Mouse (Mus musculus) limb, embryonic 13.5 days (tissue): Measurements from ENCODE around the gene Pnpla3. TPM values are rescaled to one million over a fixed set of nuclear protein-coding genes. Genes with fewer than 3 reads are reported as not detected.

Experiments used
- ATAC-seq: fragments of 200-750 bp; cut with Nextera tagmentation; 2 replicates; pipeline ENCODE4 v1.8.0; 2017; ENCODE audit warnings: low read depth, moderate number of reproducible peaks, moderate TSS enrichment; ENCODE audit not compliant: low FRiP score
- H3K27ac ChIP-seq: fragments of 300-500 bp; sonication (generic); 2 replicates; pipeline ENCODE4 v1.5.1; 2015; ENCODE audit warnings: inconsistent platforms, mild to moderate bottlenecking, moderate library complexity
- H3K27me3 ChIP-seq: fragments of 300-500 bp; sonication (generic); 2 replicates; pipeline ENCODE4 v1.6.1; 2015; ENCODE audit warnings: mild to moderate bottlenecking, inconsistent platforms
- H3K36me3 ChIP-seq: fragments of 300-500 bp; sonication (generic); 2 replicates; pipeline ENCODE4 v1.6.1; 2015; ENCODE audit warnings: inconsistent platforms, mild to moderate bottlenecking, moderate library complexity
- H3K4me1 ChIP-seq: fragments of 300-500 bp; sonication (generic); 2 replicates; pipeline ENCODE4 v1.6.1; 2015; ENCODE audit warnings: inconsistent platforms
- H3K4me2 ChIP-seq: fragments of 300-500 bp; sonication (generic); replicated peaks from 2 replicates; pipeline ENCODE4 v1.6.1; 2015; ENCODE audit warnings: inconsistent platforms, mild to moderate bottlenecking, moderate library complexity
- H3K4me3 ChIP-seq: fragments of 300-500 bp; sonication (generic); 2 replicates; pipeline ENCODE4 v1.5.1; 2015; ENCODE audit warnings: moderate library complexity, mild to moderate bottlenecking, inconsistent platforms
- H3K9ac ChIP-seq: fragments of 300-500 bp; sonication (generic); 2 replicates; pipeline ENCODE4 v1.6.1; 2015; ENCODE audit warnings: mild to moderate bottlenecking, inconsistent platforms
- H3K9me3 ChIP-seq: fragments of 300-500 bp; sonication (generic); 2 replicates; pipeline ENCODE4 v1.6.1; 2016; ENCODE audit warnings: inconsistent platforms
- WGBS: fragments of 180-500 bp; shearing (Covaris S2); methylation state at CpG from one replicate; pipeline ENCODE4 v1.1.7; 2015; 5-methylcytosine and 5-hydroxymethylcytosine counted together
- polyA plus RNA-seq: library from polyadenylated mRNA; unstranded; fragments of >200 nt; fragmentation: Nextera tagmentation; extraction: Ambion mirVana; gene quantifications from 2 replicates; pipeline ENCODE4 v1.2.1, GENCODE M21; 2015

The Pnpla3 gene
- polyA plus RNA-seq, 1 experiment from 2014 or later = 0.59 TPM

DNA sequence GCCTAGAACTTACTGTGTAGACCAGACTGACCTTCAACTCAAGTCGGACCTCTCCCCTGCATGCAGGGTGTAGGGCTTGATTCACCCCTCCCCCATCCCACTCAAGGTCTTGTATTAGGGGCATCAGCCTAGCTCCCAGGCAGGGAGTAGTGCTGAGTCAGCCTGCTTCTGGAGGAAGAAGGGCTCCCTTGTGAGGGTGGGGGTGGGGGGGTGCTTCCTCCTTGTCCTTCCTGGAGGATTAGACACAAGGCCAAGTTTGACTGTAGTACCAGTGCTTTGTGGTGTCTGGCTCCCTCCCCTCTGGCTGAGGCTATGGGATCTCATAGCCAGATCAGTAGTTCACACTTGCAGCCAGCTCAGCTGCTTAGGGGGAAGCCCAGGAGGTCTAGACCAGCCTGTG, 16.3 kb downstream of the Pnpla3 start:
- ATAC-seq = no peak; the same call in 1 of the 2 replicates
- Histone ChIP-seq H3K4me3 (no peak overlapping the region), H3K9ac (no peak overlapping the region), H3K27ac (no peak overlapping the region), H3K4me2 (no peak overlapping the region), H3K4me1 (peaks cover 21% of the 10 kb centered on the region), H3K9me3 (no peaks in the 10 kb centered on the region), H3K36me3 (no peaks in the 10 kb centered on the region), H3K27me3 (peaks cover 4% of the 10 kb centered on the region; the same call in 1 of the 2 replicates)
- WGBS = 35% methylated on average over 1 of the region's 1 CpGs

DNA sequence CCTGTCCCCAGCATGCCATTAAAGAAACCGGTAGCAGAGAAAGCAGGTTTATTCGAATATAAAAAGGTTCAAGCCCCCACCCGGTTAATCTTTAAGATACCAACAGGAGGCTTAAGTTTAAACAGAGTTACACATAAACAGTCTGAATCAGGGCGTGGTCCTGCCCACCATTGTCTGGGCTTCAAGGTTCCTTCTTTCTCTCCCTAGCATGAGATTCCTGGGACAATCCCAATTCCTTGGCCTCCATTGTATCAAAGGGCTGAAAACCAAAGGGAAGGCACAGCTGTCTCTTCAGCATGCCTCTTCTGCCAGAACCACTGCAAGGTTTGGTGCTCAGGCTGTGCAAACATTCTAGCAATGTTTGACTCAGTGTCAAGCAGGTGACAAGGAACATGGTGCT, 18.6 kb downstream of the Pnpla3 start:
- no peak overlapping the region for H3K9ac ChIP-seq
- WGBS = 66% methylated on average over 4 of the region's 4 CpGs
- no peaks in the 10 kb centered on the region for H3K9me3 ChIP-seq
- H3K4me1 ChIP-seq = peaks cover 21% of the 10 kb centered on the region
- no peak overlapping the region for H3K27ac ChIP-seq
- no peak overlapping the region for H3K4me2 ChIP-seq
- no peak for ATAC-seq
- H3K36me3 ChIP-seq = no peaks in the 10 kb centered on the region
- H3K4me3 ChIP-seq = no peak overlapping the region
- no peaks in the 10 kb centered on the region for H3K27me3 ChIP-seq

DNA sequence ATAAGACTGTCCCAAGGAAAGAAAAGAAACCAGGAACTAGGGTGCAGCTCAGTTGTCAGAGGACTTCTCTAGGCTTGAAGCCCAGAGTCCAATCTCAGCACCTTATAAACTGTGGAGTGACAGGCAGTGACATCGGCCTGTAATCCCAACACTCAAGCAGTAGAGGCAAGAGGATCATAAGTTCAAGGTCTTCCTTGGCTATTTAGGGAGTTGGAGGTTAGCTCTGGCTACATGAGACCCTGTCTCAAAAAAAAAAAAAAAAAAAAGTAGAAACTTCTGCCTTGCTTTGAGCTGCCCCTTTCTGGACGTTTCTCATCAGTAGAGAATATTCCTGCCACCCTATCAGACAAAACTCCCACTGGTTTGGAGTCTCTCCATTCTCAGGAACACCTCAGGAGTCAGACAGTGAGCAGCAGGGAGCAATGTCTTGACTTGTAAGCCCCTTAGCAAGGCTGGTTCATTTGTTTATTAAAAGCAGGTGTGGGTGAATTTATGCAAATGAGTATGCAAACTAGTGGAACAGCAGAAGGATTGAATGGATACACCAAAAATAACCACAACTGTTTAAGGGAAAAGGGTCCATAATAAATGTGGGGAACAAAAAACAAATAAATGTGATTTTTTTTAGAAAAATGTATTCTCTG, 21.4 kb downstream of the Pnpla3 start:
- 53% methylated on average over 2 of the region's 2 CpGs for WGBS
- H3K9me3 ChIP-seq = no peaks in the 10 kb centered on the region
- H3K4me3 ChIP-seq = no peak overlapping the region
- no peak overlapping the region for H3K9ac ChIP-seq
- peaks cover 14% of the 10 kb centered on the region for H3K4me1 ChIP-seq
- H3K4me2 ChIP-seq = no peak overlapping the region
- no peaks in the 10 kb centered on the region for H3K27me3 ChIP-seq
- H3K36me3 ChIP-seq = no peaks in the 10 kb centered on the region
- ATAC-seq = no peak
- no peak overlapping the region for H3K27ac ChIP-seq

GRCm38 (mm10) chr15:84189881-84190280, 22.2 kb downstream of the Pnpla3 start:
- H3K9me3 ChIP-seq = no peaks in the 10 kb centered on the region
- no peak overlapping the region for H3K4me3 ChIP-seq
- H3K4me2 ChIP-seq = no peak overlapping the region
- no peak overlapping the region for H3K9ac ChIP-seq
- peaks cover 11% of the 10 kb centered on the region for H3K4me1 ChIP-seq
- 0 out of 2 replicates have a peak, but pooled peaks cover 3% of the 10 kb centered on the region for H3K36me3 ChIP-seq
- no peak for ATAC-seq
- 42% methylated on average over 3 of the region's 3 CpGs for WGBS
- no peaks in the 10 kb centered on the region for H3K27me3 ChIP-seq
- H3K27ac ChIP-seq = no peak overlapping the region

- WGBS = under 1% methylated on average over 9 of the region's 9 CpGs
- Histone ChIP-seq H3K4me2 (peak overlapping the region; percentile 83), H3K27ac (0 out of 2 replicates have a peak overlapping the region, but pooled peaks have one; percentile 52), H3K4me1 (peaks cover 11% of the 10 kb centered on the region), H3K36me3 (peaks cover 15% of the 10 kb centered on the region), H3K9ac (peak overlapping the region; percentile 83), H3K9me3 (no peaks in the 10 kb centered on the region), H3K4me3 (peak overlapping the region; percentile 93), H3K27me3 (no peaks in the 10 kb centered on the region)
- no peak; the same call in 1 of the 2 replicates for ATAC-seq
Measured at GRCm38 (mm10) chr15:84191724-84192057, 24.1 kb downstream of the Pnpla3 start.

- H3K4me1 ChIP-seq = peaks cover 11% of the 10 kb centered on the region
- peaks cover 21% of the 10 kb centered on the region for H3K36me3 ChIP-seq
- H3K9me3 ChIP-seq = no peaks in the 10 kb centered on the region
- H3K27ac ChIP-seq = peak within 1 kb of the TSS; percentile 86
- peak; percentile 98 for ATAC-seq
- H3K9ac ChIP-seq = peak within 1 kb of the TSS; percentile 83
- 3% methylated on average over 48 of the region's 48 CpGs for WGBS
- peak within 1 kb of the TSS; percentile 93 for H3K4me3 ChIP-seq
- peak within 1 kb of the TSS; percentile 83 for H3K4me2 ChIP-seq
- no peaks in the 10 kb centered on the region for H3K27me3 ChIP-seq
Measured at GRCm38 (mm10) chr15:84192058-84192791, 24.6 kb downstream of the Pnpla3 start, which contains the start of gene Samm50. Gene Samm50, plus strand, starts transcription at chr15:84192241.

GRCm38 (mm10) chr15:84196486-84197165, 29.0 kb downstream of the Pnpla3 start:
- 82% methylated on average over 8 of the region's 8 CpGs for WGBS

GRCm38 (mm10) chr15:84207327-84207726, 39.7 kb downstream of the Pnpla3 start:
- ATAC-seq = no peak
- peaks cover 1% of the 10 kb centered on the region for H3K4me1 ChIP-seq
- no peak overlapping the region for H3K27ac ChIP-seq
- no peaks in the 10 kb centered on the region for H3K9me3 ChIP-seq
- peaks cover 95% of the 10 kb centered on the region for H3K36me3 ChIP-seq
- 96% methylated on average over 4 of the region's 4 CpGs for WGBS
- H3K4me2 ChIP-seq = no peak overlapping the region
- H3K4me3 ChIP-seq = no peak overlapping the region
- no peaks in the 10 kb centered on the region for H3K27me3 ChIP-seq
- no peak overlapping the region for H3K9ac ChIP-seq

More at GRCm38 (mm10) chr15:84196486-84197165, 29.0 kb downstream of the Pnpla3 start:
- Histone ChIP-seq H3K36me3 (peaks cover 65% of the 10 kb centered on the region), H3K27ac (no peak overlapping the region), H3K4me2 (no peak overlapping the region), H3K4me3 (no peak overlapping the region), H3K27me3 (no peaks in the 10 kb centered on the region), H3K9ac (no peak overlapping the region), H3K9me3 (no peaks in the 10 kb centered on the region), H3K4me1 (peaks cover 8% of the 10 kb centered on the region)
- ATAC-seq = no peak

GRCm38 (mm10) chr15:84209517-84210412, 42.1 kb downstream of the Pnpla3 start:
- H3K4me2 ChIP-seq = no peak overlapping the region
- no peak overlapping the region for H3K4me3 ChIP-seq
- H3K9me3 ChIP-seq = no peaks in the 10 kb centered on the region
- no peak overlapping the region for H3K27ac ChIP-seq
- WGBS = 88% methylated on average over 11 of the region's 11 CpGs
- H3K27me3 ChIP-seq = no peaks in the 10 kb centered on the region
- H3K4me1 ChIP-seq = peaks cover 19% of the 10 kb centered on the region
- H3K36me3 ChIP-seq = peaks cover 83% of the 10 kb centered on the region
- no peak overlapping the region for H3K9ac ChIP-seq
- no peak for ATAC-seq

DNA sequence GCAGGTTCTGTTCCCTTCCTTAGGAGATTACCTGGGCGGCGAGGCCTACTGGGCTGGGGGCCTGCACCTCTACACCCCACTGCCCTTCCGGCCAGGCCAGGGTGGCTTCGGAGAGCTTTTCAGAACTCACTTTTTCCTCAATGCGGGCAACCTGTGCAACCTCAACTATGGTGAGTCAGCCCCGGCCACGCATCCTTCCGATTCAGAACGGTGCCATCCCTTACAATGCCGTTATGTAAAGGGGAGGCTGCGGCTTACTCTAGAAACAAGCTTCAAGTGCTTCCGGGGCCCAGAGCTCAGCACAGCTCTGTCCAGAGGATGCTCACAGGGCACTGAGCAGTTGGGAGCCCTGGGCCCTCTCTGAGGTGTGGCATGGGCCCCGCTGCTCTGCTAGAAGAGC, 42.8 kb downstream of the Pnpla3 start:
- Histone ChIP-seq H3K27ac (no peak overlapping the region), H3K4me2 (no peak overlapping the region), H3K4me1 (peaks cover 19% of the 10 kb centered on the region), H3K9me3 (no peaks in the 10 kb centered on the region), H3K27me3 (no peaks in the 10 kb centered on the region), H3K4me3 (no peak overlapping the region), H3K9ac (no peak overlapping the region), H3K36me3 (peaks cover 79% of the 10 kb centered on the region)
- 94% methylated on average over 13 of the region's 13 CpGs for WGBS
- no peak for ATAC-seq

GRCm38 (mm10) chr15:84210941-84211340, 43.3 kb downstream of the Pnpla3 start:
- Histone ChIP-seq H3K9ac (no peak overlapping the region), H3K4me2 (no peak overlapping the region), H3K36me3 (peaks cover 74% of the 10 kb centered on the region), H3K27ac (no peak overlapping the region), H3K9me3 (no peaks in the 10 kb centered on the region), H3K4me3 (no peak overlapping the region), H3K4me1 (peaks cover 23% of the 10 kb centered on the region), H3K27me3 (no peaks in the 10 kb centered on the region)
- no peak for ATAC-seq
- 92% methylated on average over 13 of the region's 13 CpGs for WGBS
